Mouse (Mus musculus): ENCODE results near the gene Lgals4. TPM values are rescaled to one million over a fixed set of nuclear protein-coding genes. Genes with fewer than 3 reads are reported as not detected.
A peak's percentile ranks its signal among the peaks of the same experiment; 100 is the strongest.
"Not testable (repeated sequence)": the region's sequence is repeated elsewhere in the genome, so short reads cannot be mapped to it uniquely, and the experiment has no call there.

Lgals4 gene
- polyA plus RNA-seq, 1 experiment, result 2.4 TPM

GRCm38 (mm10) chr7:28879606-28880005, 46.0 kb downstream of the Lgals4 start:
- no peak overlapping the region for H3K9ac ChIP-seq (ENCODE audit: low read depth, poor library complexity, severe bottlenecking)

GRCm38 (mm10) chr7:28880554-28880953, 46.9 kb downstream of the Lgals4 start:
- Histone ChIP-seq H3K27me3 (ENCODE audit: control insufficient read depth, insufficient read depth, low read length, poor library complexity, severe bottlenecking) (no peaks in the 10 kb centered on the region), H3K27ac (ENCODE audit: insufficient read depth, low read length) (no peak overlapping the region), H3K4me1 (ENCODE audit: control insufficient read depth, insufficient read depth, low read length) (peaks cover 11% of the 10 kb centered on the region), H3K4me3 (ENCODE audit: low read depth, low read length) (no peak overlapping the region), H3K36me3 (ENCODE audit: control insufficient read depth, insufficient read depth, low read length, poor library complexity, severe bottlenecking) (no peaks in the 10 kb centered on the region), H3K9me3 (replicated peaks; ENCODE audit: control insufficient read depth, insufficient read depth, low read length, poor library complexity, severe bottlenecking) (no peaks in the 10 kb centered on the region), H3K9ac (ENCODE audit: low read depth, poor library complexity, severe bottlenecking) (no peak overlapping the region)
- TF ChIP-seq POLR2A (IDR thresholded peaks at IDR 0.05; ENCODE audit: insufficient read depth, low read length) (no peak), CTCF (IDR thresholded peaks at IDR 0.05; ENCODE audit: low read depth, low read length) (no peak), EP300 (IDR thresholded peaks at IDR 0.05; ENCODE audit: insufficient read depth, low read depth, low read length) (no peak)

More at GRCm38 (mm10) chr7:28879606-28880005, 46.0 kb downstream of the Lgals4 start:
- no peak overlapping the region for H3K27ac ChIP-seq (ENCODE audit: insufficient read depth, low read length)
- H3K27me3 ChIP-seq (ENCODE audit: control insufficient read depth, insufficient read depth, low read length, poor library complexity, severe bottlenecking), result no peaks in the 10 kb centered on the region
- no peaks in the 10 kb centered on the region for H3K36me3 ChIP-seq (ENCODE audit: control insufficient read depth, insufficient read depth, low read length, poor library complexity, severe bottlenecking)
- no peak overlapping the region for H3K4me3 ChIP-seq (ENCODE audit: low read depth, low read length)
- TF ChIP-seq POLR2A (IDR thresholded peaks at IDR 0.05; ENCODE audit: insufficient read depth, low read length) (peak; percentile 18), CTCF (IDR thresholded peaks at IDR 0.05; ENCODE audit: low read depth, low read length) (no peak)
- H3K9me3 ChIP-seq (replicated peaks; ENCODE audit: control insufficient read depth, insufficient read depth, low read length, poor library complexity, severe bottlenecking), result no peaks in the 10 kb centered on the region
- H3K4me1 ChIP-seq (ENCODE audit: control insufficient read depth, insufficient read depth, low read length), result peaks cover 11% of the 10 kb centered on the region

GRCm38 (mm10) chr7:28881199-28881598, 47.5 kb downstream of the Lgals4 start, which contains the start of gene Capn12:
TSS of gene Capn12 (plus strand) at chr7:28881422.
- Histone ChIP-seq H3K27me3 (ENCODE audit: control insufficient read depth, insufficient read depth, low read length, poor library complexity, severe bottlenecking) (no peaks in the 10 kb centered on the region), H3K27ac (ENCODE audit: insufficient read depth, low read length) (no peak within 1 kb of the TSS)

GRCm38 (mm10) chr7:28883039-28883438, 49.4 kb downstream of the Lgals4 start:
- Histone ChIP-seq H3K9me3 (replicated peaks; ENCODE audit: control insufficient read depth, insufficient read depth, low read length, poor library complexity, severe bottlenecking) (no peaks in the 10 kb centered on the region), H3K27me3 (ENCODE audit: control insufficient read depth, insufficient read depth, low read length, poor library complexity, severe bottlenecking) (no peaks in the 10 kb centered on the region), H3K36me3 (ENCODE audit: control insufficient read depth, insufficient read depth, low read length, poor library complexity, severe bottlenecking) (no peaks in the 10 kb centered on the region), H3K27ac (ENCODE audit: insufficient read depth, low read length) (no peak overlapping the region), H3K9ac (ENCODE audit: low read depth, poor library complexity, severe bottlenecking) (no peak overlapping the region), H3K4me3 (ENCODE audit: low read depth, low read length) (no peak overlapping the region), H3K4me1 (ENCODE audit: control insufficient read depth, insufficient read depth, low read length) (peaks cover 8% of the 10 kb centered on the region)
- TF ChIP-seq EP300 (IDR thresholded peaks at IDR 0.05; ENCODE audit: insufficient read depth, low read depth, low read length), result no peak
- TF ChIP-seq POLR2A (IDR thresholded peaks at IDR 0.05; ENCODE audit: insufficient read depth, low read length), result no peak

More at GRCm38 (mm10) chr7:28881199-28881598, 47.5 kb downstream of the Lgals4 start, which contains the start of gene Capn12:
- peaks cover 11% of the 10 kb centered on the region for H3K4me1 ChIP-seq (ENCODE audit: control insufficient read depth, insufficient read depth, low read length)
- TF ChIP-seq EP300 (IDR thresholded peaks at IDR 0.05; ENCODE audit: insufficient read depth, low read depth, low read length) (no peak), CTCF (IDR thresholded peaks at IDR 0.05; ENCODE audit: low read depth, low read length) (no peak), POLR2A (IDR thresholded peaks at IDR 0.05; ENCODE audit: insufficient read depth, low read length) (no peak)
- H3K4me3 ChIP-seq (ENCODE audit: low read depth, low read length), result no peak within 1 kb of the TSS
- H3K36me3 ChIP-seq (ENCODE audit: control insufficient read depth, insufficient read depth, low read length, poor library complexity, severe bottlenecking), result no peaks in the 10 kb centered on the region
- no peaks in the 10 kb centered on the region for H3K9me3 ChIP-seq (replicated peaks; ENCODE audit: control insufficient read depth, insufficient read depth, low read length, poor library complexity, severe bottlenecking)
- H3K9ac ChIP-seq (ENCODE audit: low read depth, poor library complexity, severe bottlenecking), result no peak within 1 kb of the TSS

GRCm38 (mm10) chr7:28883704-28884103, 50.0 kb downstream of the Lgals4 start:
- H3K27ac ChIP-seq (ENCODE audit: insufficient read depth, low read length); H3K9me3 ChIP-seq (replicated peaks; ENCODE audit: control insufficient read depth, insufficient read depth, low read length, poor library complexity, severe bottlenecking); H3K36me3 ChIP-seq (ENCODE audit: control insufficient read depth, insufficient read depth, low read length, poor library complexity, severe bottlenecking); H3K4me1 ChIP-seq (ENCODE audit: control insufficient read depth, insufficient read depth, low read length); H3K4me3 ChIP-seq (ENCODE audit: low read depth, low read length); H3K27me3 ChIP-seq (ENCODE audit: control insufficient read depth, insufficient read depth, low read length, poor library complexity, severe bottlenecking); H3K9ac ChIP-seq (ENCODE audit: low read depth, poor library complexity, severe bottlenecking): not testable (repeated sequence)

- Histone ChIP-seq H3K36me3 (ENCODE audit: control insufficient read depth, insufficient read depth, low read length, poor library complexity, severe bottlenecking) (no peaks in the 10 kb centered on the region), H3K4me3 (ENCODE audit: low read depth, low read length) (no peak overlapping the region), H3K4me1 (ENCODE audit: control insufficient read depth, insufficient read depth, low read length) (peaks cover under 1% of the 10 kb centered on the region), H3K9me3 (replicated peaks; ENCODE audit: control insufficient read depth, insufficient read depth, low read length, poor library complexity, severe bottlenecking) (no peaks in the 10 kb centered on the region), H3K27me3 (ENCODE audit: control insufficient read depth, insufficient read depth, low read length, poor library complexity, severe bottlenecking) (no peaks in the 10 kb centered on the region), H3K27ac (ENCODE audit: insufficient read depth, low read length) (no peak overlapping the region), H3K9ac (ENCODE audit: low read depth, poor library complexity, severe bottlenecking) (no peak overlapping the region)
- TF ChIP-seq CTCF (IDR thresholded peaks at IDR 0.05; ENCODE audit: low read depth, low read length), result no peak
- TF ChIP-seq POLR2A (IDR thresholded peaks at IDR 0.05; ENCODE audit: insufficient read depth, low read length), result no peak
- no peak for TF ChIP-seq EP300 (IDR thresholded peaks at IDR 0.05; ENCODE audit: insufficient read depth, low read depth, low read length)
Measured at GRCm38 (mm10) chr7:28886486-28886885, 52.8 kb downstream of the Lgals4 start.
